Mouse (Mus musculus) intestine, postnatal 0 days (tissue): ENCODE measurements around the gene Moap1. TPM values are rescaled to one million over a fixed set of nuclear protein-coding genes. Genes with fewer than 3 reads are reported as not detected.

ENCODE experiments used
- ATAC-seq: fragments of 200-750 bp; cut with Nextera tagmentation; 2 replicates; pipeline ENCODE4 v1.8.0; 2017; ENCODE audit warnings: mild to moderate bottlenecking, moderate TSS enrichment, moderate library complexity
- H3K27ac ChIP-seq: fragments of 300-500 bp; sonication (generic); 2 replicates; pipeline ENCODE4 v1.5.1; 2014; ENCODE audit warnings: mild to moderate bottlenecking, low read depth, low read length, moderate library complexity
- H3K27me3 ChIP-seq: fragments of 300-500 bp; sonication (generic); replicated peaks from 2 replicates; pipeline ENCODE4 v1.6.1; 2014; ENCODE audit warnings: low read length, mixed read lengths; ENCODE audit not compliant: control insufficient read depth, insufficient read depth
- H3K36me3 ChIP-seq: fragments of 300-500 bp; sonication (generic); 2 replicates; pipeline ENCODE4 v1.6.1; 2014; ENCODE audit warnings: mild to moderate bottlenecking, moderate library complexity; ENCODE audit not compliant: control insufficient read depth, insufficient read depth
- H3K4me1 ChIP-seq: fragments of 300-500 bp; sonication (generic); replicated peaks from 2 replicates; pipeline ENCODE4 v1.6.1; 2014; ENCODE audit warnings: antibody characterized with exemption, low read length, mixed read lengths; ENCODE audit not compliant: control insufficient read depth, insufficient read depth
- H3K4me2 ChIP-seq: fragments of 300-500 bp; sonication (generic); replicated peaks from 2 replicates; pipeline ENCODE4 v1.6.1; 2014; ENCODE audit warnings: low read depth, mild to moderate bottlenecking, moderate library complexity
- H3K4me3 ChIP-seq: fragments of 300-500 bp; sonication (generic); 2 replicates; pipeline ENCODE4 v1.5.1; 2014; ENCODE audit warnings: low read depth, low read length
- H3K9ac ChIP-seq: fragments of 300-500 bp; sonication (generic); 2 replicates; pipeline ENCODE4 v1.6.1; 2014; ENCODE audit warnings: mild to moderate bottlenecking, low read depth, low read length
- H3K9me3 ChIP-seq: fragments of 300-500 bp; sonication (generic); 2 replicates; pipeline ENCODE4 v1.6.1; 2016; ENCODE audit warnings: mixed run types; ENCODE audit not compliant: control insufficient read depth
- CTCF ChIP-seq: sonication (generic); IDR thresholded peaks from 2 replicates; pipeline ENCODE4 v1.5.1; 2016; ENCODE audit warnings: low read depth, mild to moderate bottlenecking, control low read depth, antibody characterized with exemption, moderate library complexity
- WGBS: fragments of 180-500 bp; shearing (Covaris S2); extraction: QIAGEN DNeasy Blood & Tissue Kit; methylation state at CpG from one replicate; pipeline ENCODE4 v1.1.7; 2014; 5-methylcytosine and 5-hydroxymethylcytosine counted together
- polyA plus RNA-seq: library from polyadenylated mRNA; unstranded; fragments of >200 nt; fragmentation: Nextera tagmentation; extraction: Ambion mirVana; gene quantifications from 2 replicates; pipeline ENCODE4 v1.2.1, GENCODE M21; 2015

The Moap1 gene
- polyA plus RNA-seq, 1 experiment from 2014 or later: 12.2 TPM

GRCm38 (mm10) chr12:102744839-102745238 is 1.4 kb upstream of the Moap1 start:
- TF ChIP-seq CTCF: peak; percentile 40
- H3K4me2 ChIP-seq: peak overlapping the region; percentile 82
- H3K36me3 ChIP-seq: peaks cover 6% of the 10 kb centered on the region; the same call in 1 of the 2 replicates
- peak overlapping the region; percentile 88; the same call in 1 of the 2 replicates for H3K9ac ChIP-seq
- 41% methylated on average over 6 of the region's 6 CpGs for WGBS
- no peak for ATAC-seq
- no peaks in the 10 kb centered on the region for H3K9me3 ChIP-seq
- H3K4me1 ChIP-seq: peaks cover 10% of the 10 kb centered on the region
- no peaks in the 10 kb centered on the region for H3K27me3 ChIP-seq
- peak overlapping the region; percentile 85; the same call in 1 of the 2 replicates for H3K4me3 ChIP-seq
- 0 out of 2 replicates have a peak overlapping the region, but pooled peaks have one; percentile 98 for H3K27ac ChIP-seq

- ATAC-seq: peak; percentile 49
- Histone ChIP-seq H3K27me3 (no peaks in the 10 kb centered on the region), H3K4me1 (peaks cover 8% of the 10 kb centered on the region), H3K9ac (peak overlapping the region; percentile 88), H3K36me3 (peaks cover 6% of the 10 kb centered on the region; the same call in 1 of the 2 replicates), H3K27ac (peak overlapping the region; percentile 98), H3K4me2 (peak overlapping the region; percentile 82), H3K4me3 (peak overlapping the region; percentile 85), H3K9me3 (no peaks in the 10 kb centered on the region)
- WGBS: under 1% methylated on average over 33 of the region's 33 CpGs
- no peak for TF ChIP-seq CTCF
Measured at GRCm38 (mm10) chr12:102743036-102743588, 349 bp downstream of the Moap1 start.

- no peak overlapping the region for H3K27ac ChIP-seq
- no peak overlapping the region for H3K9ac ChIP-seq
- WGBS: 62% methylated on average over 7 of the region's 7 CpGs
- no peaks in the 10 kb centered on the region for H3K9me3 ChIP-seq
- ATAC-seq: no peak
- H3K4me2 ChIP-seq: no peak overlapping the region; the same call in 1 of the 2 replicates
- H3K4me3 ChIP-seq: no peak overlapping the region
- no peak for TF ChIP-seq CTCF
- no peaks in the 10 kb centered on the region for H3K27me3 ChIP-seq
- H3K4me1 ChIP-seq: peaks cover 8% of the 10 kb centered on the region
- peaks cover 6% of the 10 kb centered on the region; the same call in 1 of the 2 replicates for H3K36me3 ChIP-seq
Measured at GRCm38 (mm10) chr12:102742056-102742455, 1.4 kb downstream of the Moap1 start.

GRCm38 (mm10) chr12:102740285-102740684 is 3.2 kb downstream of the Moap1 start:
- no peak overlapping the region for H3K4me2 ChIP-seq
- H3K4me1 ChIP-seq: peaks cover 8% of the 10 kb centered on the region
- no peak overlapping the region for H3K27ac ChIP-seq
- no peak overlapping the region for H3K9ac ChIP-seq
- peak; percentile 72 for TF ChIP-seq CTCF
- 62% methylated on average over 3 of the region's 3 CpGs for WGBS
- no peaks in the 10 kb centered on the region for H3K9me3 ChIP-seq
- H3K27me3 ChIP-seq: no peaks in the 10 kb centered on the region
- no peak for ATAC-seq
- peaks cover 6% of the 10 kb centered on the region; the same call in 1 of the 2 replicates for H3K36me3 ChIP-seq
- H3K4me3 ChIP-seq: no peak overlapping the region

- 71% methylated on average over 5 of the region's 5 CpGs for WGBS
Measured at GRCm38 (mm10) chr12:102739096-102739495, 4.4 kb downstream of the Moap1 start.

GRCm38 (mm10) chr12:102733381-102733780 is 10.1 kb downstream of the Moap1 start:
- 4% methylated on average over 4 of the region's 5 CpGs for WGBS
- H3K9ac ChIP-seq: no peak overlapping the region
- TF ChIP-seq CTCF: peak; percentile 83
- no peak overlapping the region for H3K27ac ChIP-seq
- H3K9me3 ChIP-seq: no peaks in the 10 kb centered on the region
- ATAC-seq: no peak
- H3K36me3 ChIP-seq: no peaks in the 10 kb centered on the region
- H3K27me3 ChIP-seq: no peaks in the 10 kb centered on the region
- H3K4me3 ChIP-seq: no peak overlapping the region
- no peaks in the 10 kb centered on the region for H3K4me1 ChIP-seq
- no peak overlapping the region for H3K4me2 ChIP-seq

More at GRCm38 (mm10) chr12:102739096-102739495, 4.4 kb downstream of the Moap1 start:
- Histone ChIP-seq H3K4me2 (no peak overlapping the region), H3K27ac (no peak overlapping the region), H3K36me3 (peaks cover 6% of the 10 kb centered on the region; the same call in 1 of the 2 replicates), H3K9ac (no peak overlapping the region), H3K4me3 (no peak overlapping the region), H3K9me3 (no peaks in the 10 kb centered on the region), H3K4me1 (peaks cover 4% of the 10 kb centered on the region; the same call in 1 of the 2 replicates), H3K27me3 (no peaks in the 10 kb centered on the region)
- no peak for TF ChIP-seq CTCF
- ATAC-seq: no peak
